Mouse (Mus musculus) c-Kit-positive CD71-positive TER-119-negative erythroid progenitor cells, embryonic 14.5 days (primary cell): ENCODE data around the gene Hsp90ab1.

Experiments
- DNase-seq: peaks from one replicate; pipeline ENCODE4 v3.0.0-alpha.2; 2013; ENCODE audit warnings: low read depth

Gene Hsp90ab1

DNA sequence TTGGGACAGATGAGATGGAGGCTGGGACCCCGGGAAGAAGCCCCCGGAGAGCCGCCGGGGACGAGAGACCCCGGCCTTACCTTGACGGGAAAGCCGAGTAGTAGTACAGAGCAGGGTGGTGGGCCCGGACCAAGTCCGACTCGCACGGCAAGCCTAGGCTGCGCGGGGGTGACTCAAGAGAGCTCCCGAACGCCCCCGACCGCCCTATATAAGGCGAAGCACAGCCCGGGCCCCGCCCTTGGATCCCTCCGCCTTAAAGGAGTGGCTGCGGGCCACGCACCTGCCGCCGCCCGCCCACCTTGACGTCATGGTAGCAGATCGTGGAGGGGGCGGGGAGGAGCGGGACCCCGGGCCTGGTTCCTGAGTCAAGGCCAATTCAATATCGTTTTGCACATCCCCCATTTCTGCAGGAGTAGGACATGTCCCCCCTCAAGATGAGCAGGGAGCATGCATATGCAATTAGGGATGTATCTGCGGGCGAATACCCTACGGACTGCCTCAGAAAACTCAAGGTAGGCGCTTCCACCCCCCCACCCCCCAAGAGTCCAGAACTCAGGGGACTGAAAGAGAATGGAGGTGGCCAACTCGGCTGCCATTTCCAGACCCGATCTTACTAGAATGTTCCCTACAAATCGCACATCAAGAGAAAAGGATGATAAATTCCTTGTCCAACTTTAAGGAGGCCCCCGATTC, at the start of gene Hsp90ab1:
Gene Hsp90ab1 (minus strand): TSS at position 185 of the 693 bp plus-strand sequence.
- peak; percentile 94 for DNase-seq

DNA sequence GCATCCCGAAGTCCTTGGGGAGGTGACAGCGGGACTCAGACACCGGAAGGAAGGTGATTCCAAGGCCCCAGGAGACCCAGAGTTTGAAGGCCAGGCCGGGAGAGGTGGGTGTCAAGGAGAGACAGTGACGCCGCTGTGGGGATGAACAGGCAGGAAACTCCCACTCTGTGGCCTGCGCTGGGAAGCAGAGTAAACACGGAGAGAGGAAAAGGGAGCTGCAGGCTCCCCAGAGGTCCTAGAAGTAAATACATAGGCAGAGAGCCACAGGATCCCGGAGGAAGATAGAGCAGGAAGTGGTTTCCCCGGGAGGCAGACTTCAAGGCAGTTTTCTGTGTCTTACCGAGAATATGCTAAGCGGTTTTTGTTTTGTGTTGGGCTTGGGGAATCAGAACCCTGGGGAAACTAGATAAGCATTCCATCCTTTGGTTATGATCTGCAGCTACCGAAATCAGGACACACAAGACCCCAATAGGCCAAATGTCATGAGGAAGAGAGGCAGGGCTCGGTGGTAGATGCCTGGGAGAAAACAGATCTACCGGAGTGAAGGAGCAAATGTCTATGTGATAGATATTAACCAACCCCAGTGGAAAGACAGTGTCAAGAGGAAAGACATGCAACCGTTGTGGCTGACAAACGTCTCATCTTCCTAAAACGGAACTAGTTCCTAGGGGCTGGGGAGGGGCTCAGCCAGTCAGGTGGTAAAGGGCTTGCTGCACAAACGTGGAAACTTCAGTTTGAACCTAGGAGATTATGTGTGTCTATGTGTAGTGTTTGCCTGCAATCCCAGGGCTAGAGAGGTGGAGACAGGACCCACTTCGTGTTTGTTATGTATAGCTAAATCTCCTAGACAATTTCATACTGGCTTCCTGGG, 46.5 kb upstream of the Hsp90ab1 start:
- no peak for DNase-seq

DNA sequence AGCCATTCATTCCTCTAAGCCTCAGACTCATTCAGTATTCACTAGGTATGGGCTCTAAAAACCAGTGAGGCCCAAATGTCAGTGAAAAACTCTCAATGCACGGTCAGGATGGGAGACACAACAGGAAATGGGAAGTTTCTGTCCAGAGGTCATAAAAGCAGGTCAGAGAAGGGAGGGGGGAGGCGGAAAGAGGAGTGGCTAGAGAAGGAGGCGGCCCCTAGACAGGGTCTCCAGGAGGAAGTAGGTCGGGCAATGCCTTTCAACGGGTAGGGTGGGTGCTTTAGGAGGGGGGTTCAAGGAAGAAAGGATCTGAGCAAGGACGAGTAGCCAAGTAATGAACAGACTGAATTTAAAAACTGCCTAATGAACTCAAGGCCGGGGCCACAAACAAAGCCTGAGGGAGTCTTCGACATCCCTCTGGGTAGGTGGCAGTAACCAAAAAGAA, 45.9 kb upstream of the Hsp90ab1 start:
- no peak for DNase-seq

DNA sequence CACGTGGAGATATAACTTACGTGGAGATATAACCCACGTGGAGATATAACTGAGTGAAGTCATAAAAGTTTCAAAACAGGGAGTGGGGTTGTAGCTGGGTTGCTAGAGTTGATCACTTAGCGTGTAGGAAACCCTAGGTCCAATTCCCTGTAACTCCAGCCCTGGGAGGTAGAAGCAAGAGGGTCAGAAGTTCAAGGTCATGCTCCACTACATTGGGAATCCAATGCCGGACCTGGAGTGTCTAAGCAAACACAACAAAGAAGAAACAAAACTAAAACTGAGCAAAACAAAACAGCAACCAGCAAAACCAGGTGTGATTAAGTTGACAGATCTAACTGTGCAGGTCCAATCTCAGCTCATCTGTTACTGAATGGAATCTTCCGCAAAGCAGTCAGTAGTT, 44.6 kb upstream of the Hsp90ab1 start:
- DNase-seq = no peak

DNA sequence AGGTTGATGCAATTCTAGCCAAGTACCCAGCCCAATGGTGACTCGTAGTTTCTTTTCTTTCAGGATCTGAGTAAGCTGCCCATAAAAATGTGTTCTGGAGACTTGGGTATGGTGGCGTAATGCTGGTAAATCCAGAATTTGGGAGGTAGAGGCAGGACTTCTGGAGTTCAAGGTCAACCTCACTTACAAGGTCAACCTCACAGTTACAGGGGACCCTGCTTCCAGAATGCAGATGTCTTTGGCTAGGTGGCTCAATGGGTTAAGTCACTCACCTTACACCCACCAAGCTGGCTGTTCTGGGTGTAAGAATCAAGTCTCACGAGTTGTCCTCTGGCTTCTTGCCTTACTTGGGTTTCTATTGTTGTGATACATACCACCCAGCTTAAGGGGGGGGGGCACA, 43.6 kb upstream of the Hsp90ab1 start:
- no peak for DNase-seq

DNA sequence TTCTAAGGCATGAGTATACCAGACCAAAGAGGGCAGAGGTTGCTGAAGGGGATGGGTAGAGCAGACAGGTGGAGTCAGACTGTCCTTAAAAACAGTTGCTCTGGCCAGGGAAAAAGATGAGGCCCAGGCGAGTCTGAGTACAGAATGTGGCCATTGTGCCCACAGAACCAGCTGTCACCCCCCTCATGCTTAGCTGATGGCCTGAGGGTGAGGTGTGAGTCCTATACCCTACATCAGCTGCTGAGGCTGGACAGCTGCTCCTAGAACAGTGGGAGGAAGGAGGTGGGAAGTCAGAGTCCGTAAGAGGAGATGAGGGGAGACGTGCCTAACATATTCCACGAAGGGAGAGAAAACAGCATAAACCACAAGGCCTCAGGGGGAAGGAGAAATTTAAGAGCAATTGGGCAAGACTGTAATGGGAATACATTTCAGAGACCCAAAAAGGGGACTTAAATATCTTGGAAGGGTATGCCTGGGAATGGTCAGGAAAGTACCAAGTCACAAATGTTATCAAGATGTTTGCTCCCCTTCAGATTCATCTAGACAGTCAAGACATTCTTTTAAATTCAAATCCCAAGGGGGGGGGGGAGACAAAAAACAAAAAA, 43.1 kb upstream of the Hsp90ab1 start:
- no peak for DNase-seq

DNA sequence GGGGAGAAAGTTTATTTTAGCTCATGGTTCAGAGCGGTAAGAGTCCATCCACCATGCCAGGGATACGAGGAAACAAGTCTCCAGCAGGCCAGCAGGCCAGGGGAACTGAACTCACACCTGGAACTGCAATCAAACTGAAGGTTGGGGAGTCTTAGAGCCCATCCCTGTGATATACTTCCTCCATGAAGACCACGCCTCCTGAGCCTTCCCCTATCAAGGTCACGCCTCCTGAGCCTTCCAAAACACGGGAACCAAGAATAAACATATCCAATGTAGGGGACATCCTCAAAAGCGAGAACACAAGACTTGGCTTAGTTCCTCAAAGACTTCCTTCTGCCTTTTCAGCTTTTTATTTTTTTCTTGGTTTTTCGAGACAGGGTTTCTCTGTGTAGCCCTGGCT, 39.9 kb upstream of the Hsp90ab1 start:
- DNase-seq = no peak

DNA sequence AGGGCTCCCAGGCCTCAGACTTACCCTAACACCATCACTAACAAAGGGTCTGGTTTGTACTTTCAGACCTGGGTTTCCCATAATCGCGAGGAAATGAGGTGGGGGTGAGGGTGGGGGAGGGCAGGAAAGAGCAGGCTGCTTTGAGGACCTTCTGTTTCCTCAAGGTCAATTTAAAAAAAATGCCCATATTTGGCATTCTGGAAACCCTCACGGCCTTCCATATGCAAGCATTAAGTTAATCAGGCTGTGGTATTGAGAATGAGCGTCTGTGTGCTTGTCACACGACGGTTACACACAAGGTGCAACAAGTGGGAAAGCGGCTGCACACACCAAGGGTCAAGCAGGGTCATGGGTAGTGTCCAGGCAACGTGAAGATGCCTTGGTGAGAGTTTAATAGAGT, 38.9 kb upstream of the Hsp90ab1 start:
- DNase-seq = no peak

DNA sequence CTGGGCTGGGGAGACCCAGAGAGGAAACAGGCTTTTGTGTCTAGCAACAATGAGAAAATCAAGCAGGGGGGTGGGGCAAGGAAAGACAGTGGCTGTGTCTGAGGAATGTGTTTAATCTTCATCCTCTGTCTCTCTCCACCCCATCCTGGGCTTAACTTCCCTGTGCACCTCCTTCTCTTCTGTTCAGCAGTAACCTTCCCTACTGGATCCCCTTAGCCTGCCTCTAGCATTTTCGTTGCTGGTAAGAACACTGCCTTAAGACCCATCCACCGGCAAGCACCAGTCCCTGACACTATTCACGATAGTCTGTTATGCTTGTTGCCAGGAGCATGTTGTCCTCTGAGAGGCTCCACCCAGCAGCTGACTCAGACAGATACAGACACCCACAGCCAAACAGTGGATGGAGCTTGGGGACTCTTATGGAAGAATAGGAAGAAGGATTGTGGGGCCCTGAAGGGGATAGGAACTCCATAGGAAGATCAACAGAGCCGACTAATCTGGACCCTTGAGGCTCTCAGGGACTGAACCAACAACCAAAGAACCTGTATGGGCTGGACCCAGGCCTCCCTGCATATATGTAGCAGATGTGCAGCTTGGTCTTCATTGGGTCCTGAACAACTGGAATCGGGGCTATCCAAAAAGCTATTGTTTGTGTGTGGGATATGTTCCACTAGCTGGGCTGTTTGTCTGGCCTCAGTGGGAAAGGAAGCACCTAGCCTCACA, 37.2 kb upstream of the Hsp90ab1 start:
- DNase-seq = no peak

DNA sequence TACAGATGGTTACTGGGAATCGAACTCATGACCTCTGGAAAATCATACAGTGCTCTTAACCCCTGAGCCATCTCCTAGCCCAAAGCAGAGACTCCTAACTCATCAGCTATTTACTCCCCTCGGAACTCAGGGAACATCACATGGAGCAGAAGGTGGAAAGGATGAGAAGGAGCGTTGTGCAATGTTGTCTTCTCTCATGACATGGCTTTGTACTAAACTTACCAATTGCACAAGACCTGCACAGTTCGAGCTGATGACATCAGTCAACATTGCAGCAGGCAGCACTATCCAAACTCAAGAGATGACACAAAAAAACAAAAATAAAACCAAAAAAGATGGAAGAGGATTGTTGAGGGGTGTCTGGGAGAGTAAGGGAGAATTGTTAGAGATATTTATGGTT, 35.3 kb upstream of the Hsp90ab1 start:
- no peak for DNase-seq

DNA sequence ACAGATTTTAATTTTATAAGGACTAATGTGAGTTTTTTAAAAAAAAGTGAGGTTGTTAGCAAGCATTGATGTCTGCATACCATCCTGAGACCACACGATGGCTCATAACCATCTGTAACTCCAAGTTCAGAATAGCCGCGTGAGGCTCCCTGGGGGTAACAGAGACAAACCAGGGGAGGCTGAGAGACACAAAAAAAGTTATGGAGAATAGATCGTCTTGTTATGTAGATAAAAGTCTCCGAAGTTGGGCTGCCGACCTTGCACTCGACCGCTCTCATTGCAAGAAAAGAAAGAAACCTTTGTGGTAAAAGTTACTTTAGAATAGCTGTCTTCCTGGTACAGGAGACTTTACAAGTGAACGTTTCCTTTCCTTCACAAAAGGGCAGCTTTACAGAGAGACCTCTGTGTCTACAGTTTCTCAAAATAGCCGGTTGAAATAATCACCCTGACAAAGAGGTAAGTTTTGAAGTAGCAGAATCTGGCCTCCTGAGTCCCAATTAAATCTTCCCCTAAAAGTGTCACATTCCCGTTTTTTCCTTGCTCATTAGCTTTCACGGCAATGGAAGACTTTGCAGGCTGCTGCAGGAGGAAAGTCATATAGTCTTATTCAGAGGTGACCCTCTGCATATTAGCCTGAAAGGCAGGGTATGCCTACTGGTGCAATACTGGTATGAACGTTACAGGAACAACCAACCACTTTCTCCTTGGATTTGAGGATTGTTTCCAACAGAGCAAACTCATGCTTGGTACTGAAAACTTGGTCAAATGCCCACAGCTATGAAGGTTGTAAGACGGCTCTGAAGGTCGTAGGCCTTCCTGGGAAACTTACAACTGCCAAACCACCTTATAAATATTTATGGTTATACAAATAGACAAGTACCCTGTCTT, 34.2 kb upstream of the Hsp90ab1 start:
- no peak for DNase-seq

DNA sequence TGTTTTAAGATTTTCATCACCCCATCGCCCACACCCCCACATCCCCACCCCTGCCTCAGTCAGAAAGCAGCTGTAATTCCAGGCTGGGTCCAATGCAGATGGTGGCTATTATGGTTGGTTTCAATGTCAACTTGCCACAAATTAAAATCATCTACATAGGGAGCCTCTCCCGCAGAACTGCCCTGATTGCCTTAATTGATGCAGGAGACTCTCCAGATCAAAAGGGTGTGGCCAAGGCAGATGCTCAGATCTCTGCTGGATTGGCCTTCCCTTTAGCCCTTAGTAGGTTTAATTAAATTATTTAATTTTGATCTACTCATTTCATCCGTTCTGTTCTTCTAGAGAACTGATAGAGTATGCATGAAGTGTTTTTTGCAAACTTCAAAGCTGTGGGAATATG, 29.9 kb upstream of the Hsp90ab1 start:
- DNase-seq = no peak

DNA sequence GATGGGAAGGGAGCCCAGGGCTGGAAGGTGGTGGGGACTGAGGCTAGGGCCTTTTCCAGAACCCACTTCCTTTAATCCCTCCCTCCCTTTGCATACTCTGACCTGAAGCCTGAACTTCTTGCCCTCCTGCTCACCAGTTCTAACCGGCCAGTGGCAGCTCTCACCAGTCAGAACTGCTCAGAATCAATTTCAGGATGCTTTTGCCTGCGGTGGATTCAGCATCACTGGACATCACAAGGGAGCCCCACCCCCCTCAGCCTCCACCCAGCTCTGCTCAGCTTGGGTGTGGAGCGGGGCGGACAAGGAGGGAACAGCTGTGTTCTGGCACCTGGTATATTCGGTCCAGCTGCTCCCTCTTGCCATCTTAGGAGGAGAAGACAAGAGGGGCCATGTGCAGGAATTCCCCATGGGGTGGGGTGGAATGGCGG, 28.8 kb upstream of the Hsp90ab1 start, which contains the start of gene Mymx:
Gene Mymx (minus strand): TSS at position 226 of the 428 bp plus-strand sequence.
- no peak for DNase-seq

DNA sequence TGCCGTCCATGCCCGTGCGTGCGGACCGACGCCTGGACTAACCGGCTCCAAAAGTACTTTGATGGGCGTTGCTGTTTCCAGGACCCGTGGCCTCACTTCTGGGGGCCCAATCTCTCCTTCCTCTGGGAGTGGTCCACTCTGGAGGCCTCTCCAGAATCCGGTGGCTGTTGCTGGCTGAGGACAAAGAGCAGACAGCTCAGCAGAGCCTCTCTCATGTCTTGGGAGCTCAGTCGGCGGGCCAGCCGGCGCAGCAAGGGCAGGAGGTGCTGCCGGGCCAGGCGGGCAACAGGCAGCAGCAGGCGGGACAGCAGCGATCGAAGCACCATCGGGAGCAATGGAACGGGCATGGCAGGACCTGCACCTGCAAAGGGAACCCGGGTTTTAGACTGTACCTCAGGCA, 28.3 kb upstream of the Hsp90ab1 start:
- no peak for DNase-seq

DNA sequence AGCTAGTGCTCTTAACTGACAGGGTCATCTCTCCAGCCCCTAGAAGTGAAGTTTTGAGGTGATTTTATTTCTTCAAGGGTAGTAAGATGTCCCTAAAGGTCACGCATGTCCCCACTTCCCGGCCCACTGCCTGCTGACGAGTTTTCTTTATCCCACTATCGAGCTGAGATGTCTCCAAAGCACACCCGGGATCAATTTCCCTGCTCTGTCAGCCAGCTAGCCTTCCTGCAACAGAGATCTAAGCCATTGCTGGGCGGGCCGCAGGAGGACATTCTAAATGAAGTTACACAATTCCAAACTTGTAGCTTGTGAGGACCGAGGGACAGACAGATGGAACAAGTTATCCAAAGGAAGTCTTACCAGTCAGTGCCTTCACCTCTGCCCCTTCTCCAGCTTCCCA, 27.2 kb upstream of the Hsp90ab1 start:
- DNase-seq = no peak

DNA sequence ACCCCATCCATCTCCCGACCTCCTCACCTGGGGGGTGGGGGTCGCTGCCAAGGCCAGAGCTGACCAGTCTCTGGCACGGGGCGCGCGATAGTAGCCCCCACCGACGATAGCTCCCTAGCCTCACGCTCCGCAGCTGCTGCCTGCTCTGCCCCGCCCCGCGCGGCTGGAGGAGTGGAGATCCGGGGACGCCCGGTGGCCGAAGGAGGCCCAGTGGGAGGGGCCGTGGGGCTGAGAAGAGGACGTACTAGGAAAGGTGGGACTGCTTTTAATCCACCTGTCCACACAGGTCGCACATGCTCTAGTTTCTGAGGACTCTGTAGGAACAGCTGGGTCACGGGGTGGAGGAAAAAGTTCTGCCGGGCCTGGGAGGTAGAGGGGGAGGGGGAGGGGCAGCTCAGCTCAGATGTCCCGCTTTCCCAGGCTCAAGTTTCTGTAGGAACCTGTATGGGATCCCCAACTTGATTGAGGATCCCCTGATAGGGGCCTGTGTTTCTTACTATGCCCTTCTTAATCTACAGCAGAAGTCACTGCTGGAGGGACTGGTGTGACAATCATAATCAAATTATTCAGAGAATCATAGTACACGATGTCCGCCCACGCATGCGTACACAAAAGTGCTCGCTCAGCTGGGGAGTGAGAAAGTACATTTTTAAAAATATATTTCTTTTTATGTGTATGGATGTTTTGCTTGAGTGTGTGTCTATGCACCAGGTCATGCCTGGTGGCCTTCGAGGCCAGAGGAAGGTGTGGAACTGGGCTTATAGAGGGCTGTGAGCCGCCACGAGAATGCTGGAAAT, 26.6 kb upstream of the Hsp90ab1 start, which contains the start of gene Slc29a1:
Gene Slc29a1 (minus strand): TSS at position 161 of the 797 bp plus-strand sequence.
- DNase-seq = no peak

DNA sequence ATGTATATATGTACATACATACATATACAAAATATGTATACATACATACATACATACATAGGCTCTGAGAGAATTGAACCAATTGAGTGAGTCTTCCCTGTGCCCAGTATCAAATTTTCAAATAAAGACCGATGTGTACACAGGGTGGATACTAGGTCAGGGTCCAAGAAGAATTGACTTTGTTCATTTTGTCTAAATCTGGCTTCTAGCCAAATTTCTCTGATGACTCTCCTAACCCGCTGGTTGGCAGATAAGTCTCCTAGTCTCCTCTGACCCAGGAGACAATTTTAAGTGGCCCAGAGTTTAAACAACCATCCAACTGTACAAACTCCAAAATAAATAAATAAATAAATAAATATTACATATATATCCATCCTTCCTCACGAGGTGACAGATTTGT, 25.8 kb upstream of the Hsp90ab1 start:
- DNase-seq = no peak

DNA sequence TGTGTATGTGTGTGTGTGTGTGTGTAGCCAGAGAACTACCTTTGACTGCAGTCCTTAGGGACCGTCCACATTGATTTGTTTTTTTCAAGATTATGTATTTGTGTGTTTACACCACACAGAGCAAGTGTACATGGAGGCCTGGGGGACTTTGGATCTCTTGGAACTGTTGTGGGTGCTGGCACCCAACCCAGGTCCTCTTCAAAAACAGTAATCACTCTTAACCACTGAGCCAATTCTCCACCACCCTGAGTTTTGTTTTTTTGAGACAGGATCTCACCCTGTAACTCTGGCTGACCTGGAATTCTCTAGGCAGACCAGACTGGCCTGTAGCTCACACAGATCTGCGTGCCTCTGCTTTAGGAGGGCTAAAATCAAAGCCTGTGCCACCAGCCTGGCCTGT, 25.3 kb upstream of the Hsp90ab1 start:
- no peak for DNase-seq

DNA sequence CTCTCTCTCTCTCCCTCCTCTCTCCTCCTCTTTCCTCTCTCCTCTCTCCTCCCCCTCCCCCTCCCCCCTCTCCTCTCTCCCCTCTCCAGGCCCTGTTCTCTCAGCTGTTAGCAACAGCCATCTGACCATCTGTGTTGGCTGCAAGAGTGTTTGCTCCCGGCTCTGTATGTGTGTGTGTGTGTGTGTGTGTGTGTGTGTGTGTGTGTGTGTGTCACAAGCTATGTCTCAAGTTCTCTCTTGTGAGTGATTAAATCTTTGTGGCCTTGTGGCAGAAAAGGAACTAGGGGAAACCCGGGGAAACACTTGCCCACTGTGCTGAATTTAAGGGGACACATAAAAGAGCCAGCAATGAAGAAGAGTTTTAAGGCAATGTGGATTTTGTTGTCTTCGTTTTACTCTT, 24.7 kb upstream of the Hsp90ab1 start:
- DNase-seq = no peak
